Mouse (Mus musculus) neural tube, embryonic 11.5 days (tissue): ENCODE results near the gene Trmt13. TPM values are rescaled to one million over a fixed set of nuclear protein-coding genes. Genes with fewer than 3 reads are reported as not detected.
"Not testable (repeated sequence)": the region's sequence is repeated elsewhere in the genome, so short reads cannot be mapped to it uniquely, and the experiment has no call there.

Source experiments
- ATAC-seq: fragments of 200-750 bp; cut with Nextera tagmentation; 2 replicates; pipeline ENCODE4 v1.8.0; 2017; ENCODE audit warnings: moderate number of reproducible peaks, mild to moderate bottlenecking, moderate TSS enrichment, moderate library complexity; ENCODE audit not compliant: insufficient read depth, low FRiP score, low TSS enrichment
- DNase-seq: peaks from one replicate; pipeline ENCODE4 v3.0.0-alpha.2; 2015; ENCODE audit warnings: low spot score
- H3K27ac ChIP-seq: fragments of 300-500 bp; sonication (generic); 2 replicates; pipeline ENCODE4 v1.5.1; 2014; ENCODE audit warnings: low read depth, mild to moderate bottlenecking, low read length
- H3K27me3 ChIP-seq: fragments of 300-500 bp; sonication (generic); 2 replicates; pipeline ENCODE4 v1.6.1; 2014; ENCODE audit warnings: mild to moderate bottlenecking, low read length, mixed read lengths; ENCODE audit not compliant: control insufficient read depth, insufficient read depth
- H3K36me3 ChIP-seq: fragments of 300-500 bp; sonication (generic); 2 replicates; pipeline ENCODE4 v1.6.1; 2014; ENCODE audit warnings: mild to moderate bottlenecking, low read length, moderate library complexity, mixed read lengths; ENCODE audit not compliant: control insufficient read depth, insufficient read depth
- H3K4me1 ChIP-seq: fragments of 300-500 bp; sonication (generic); 2 replicates; pipeline ENCODE4 v1.6.1; 2014; ENCODE audit warnings: low read length, mixed read lengths; ENCODE audit not compliant: control insufficient read depth, insufficient read depth
- H3K4me2 ChIP-seq: fragments of 300-500 bp; sonication (generic); 2 replicates; pipeline ENCODE4 v1.6.1; 2014; ENCODE audit warnings: low read depth, mild to moderate bottlenecking, moderate library complexity
- H3K4me3 ChIP-seq: fragments of 300-500 bp; sonication (generic); 2 replicates; pipeline ENCODE4 v1.5.1; 2014; ENCODE audit warnings: low read depth, low read length
- H3K9ac ChIP-seq: fragments of 300-500 bp; sonication (generic); 2 replicates; pipeline ENCODE4 v1.6.1; 2014; ENCODE audit warnings: mild to moderate bottlenecking, low read length
- H3K9me3 ChIP-seq: fragments of 300-500 bp; sonication (generic); 2 replicates; pipeline ENCODE4 v1.6.1; 2016; ENCODE audit warnings: low read length; ENCODE audit not compliant: control insufficient read depth
- WGBS: fragments of 180-500 bp; shearing (Covaris S2); extraction: QIAGEN DNeasy Blood & Tissue Kit; methylation state at CpG from one replicate; pipeline ENCODE4 v1.1.7; 2014; 5-methylcytosine and 5-hydroxymethylcytosine counted together
- polyA plus RNA-seq: library from polyadenylated mRNA; unstranded; fragments of >200 nt; fragmentation: Nextera tagmentation; extraction: Ambion mirVana; gene quantifications from 2 replicates; pipeline ENCODE4 v1.2.1, GENCODE M21; 2014

The Trmt13 gene
- 18.8 and 23.4 TPM in 2 replicates for polyA plus RNA-seq

DNA sequence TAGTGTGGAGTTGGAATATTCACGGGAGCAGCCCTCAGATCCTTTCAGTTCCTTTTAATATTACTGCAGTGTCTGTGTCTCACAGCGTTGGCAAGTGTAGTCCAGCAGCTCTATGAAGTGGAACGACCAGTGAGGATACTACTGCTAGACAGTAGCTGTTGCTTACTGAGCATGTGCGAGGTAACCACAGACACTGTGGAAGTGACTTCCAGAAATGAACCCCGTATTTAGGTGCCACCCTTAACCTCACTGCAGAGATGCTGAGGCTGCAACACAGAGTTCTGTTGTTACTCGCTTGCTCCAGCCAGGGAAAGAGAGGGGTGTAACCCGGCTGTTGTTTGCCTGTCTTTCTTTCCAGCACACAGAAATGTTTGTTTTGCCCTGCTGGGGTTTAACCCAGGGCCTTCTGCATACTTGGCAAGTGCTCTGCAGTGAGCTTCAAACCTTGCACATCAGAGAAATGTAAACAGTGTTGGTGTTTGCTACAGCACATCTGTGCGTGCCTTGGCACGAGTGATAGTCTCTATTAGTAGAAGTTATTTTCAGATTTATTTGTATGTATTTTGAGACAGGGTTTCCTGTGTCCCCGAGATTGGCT, at the start of gene Trmt13:
Trmt13 (minus strand) TSS at position 293 of the 598 bp plus-strand sequence.
- 86% methylated on average over 10 of the region's 10 CpGs for WGBS
- Histone ChIP-seq H3K4me3 (no peak within 1 kb of the TSS), H3K9me3 (no peaks in the 10 kb centered on the region), H3K9ac (no peak within 1 kb of the TSS), H3K36me3 (peaks cover 4% of the 10 kb centered on the region), H3K27me3 (no peaks in the 10 kb centered on the region), H3K27ac (no peak within 1 kb of the TSS), H3K4me2 (no peak within 1 kb of the TSS), H3K4me1 (no peaks in the 10 kb centered on the region)
- ATAC-seq (no peak), DNase-seq (no peak)

DNA sequence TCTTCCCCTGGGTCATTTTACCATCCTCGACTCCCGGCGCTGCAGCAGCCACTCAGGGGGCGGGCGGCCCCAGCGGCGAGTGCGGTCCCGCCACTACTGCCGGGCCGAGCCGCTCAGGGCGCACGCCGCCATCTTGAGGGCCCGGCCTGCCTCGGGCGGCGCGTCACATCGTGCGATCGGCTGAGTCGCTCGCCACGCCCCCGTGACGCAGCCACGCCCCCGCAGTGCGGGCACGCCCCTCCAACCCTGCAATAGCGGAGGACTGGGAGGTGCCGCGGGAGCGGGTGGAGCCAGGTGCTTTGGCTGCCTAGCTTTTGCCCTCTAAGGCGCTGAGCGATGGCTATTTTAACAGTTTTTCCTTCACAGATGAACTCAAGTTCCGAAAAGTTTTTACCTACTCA, 48.1 kb upstream of the Trmt13 start, which contains the start of gene Mfsd14a:
Mfsd14a (minus strand) TSS at position 215 of the 401 bp plus-strand sequence.
- under 1% methylated on average over 39 of the region's 39 CpGs for WGBS

DNA sequence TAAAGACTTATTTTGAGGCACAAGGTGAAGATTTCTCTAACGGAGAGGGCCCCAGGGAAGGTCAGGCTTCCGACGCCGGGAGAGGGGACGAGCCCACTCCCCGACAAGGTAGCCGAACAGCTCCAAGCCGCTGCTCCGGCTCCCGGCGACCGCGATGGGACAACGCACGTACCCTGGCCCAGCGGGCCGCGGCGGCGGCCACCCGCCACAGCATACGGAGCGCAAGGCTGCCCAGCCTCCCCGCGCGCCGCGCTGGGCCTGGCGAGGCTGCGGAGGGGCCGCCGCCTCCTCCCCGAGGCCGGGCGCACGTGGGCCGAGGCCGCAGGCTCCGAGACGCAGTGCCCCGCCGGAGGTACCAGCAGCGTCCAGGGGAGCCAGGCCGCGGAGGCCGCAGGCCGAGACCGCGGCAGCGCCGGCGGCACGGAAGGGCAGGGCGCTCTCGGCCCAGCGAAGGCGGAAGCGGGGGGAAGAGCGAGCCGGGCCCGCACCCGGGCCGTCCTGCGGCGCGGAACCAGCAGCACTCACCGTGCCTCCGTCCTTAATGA, 47.6 kb upstream of the Trmt13 start:
- Histone ChIP-seq H3K4me1 (peaks cover 7% of the 10 kb centered on the region; the same call in 1 of the 2 replicates), H3K9me3 (no peaks in the 10 kb centered on the region), H3K27ac (peak overlapping the region; percentile 93), H3K4me2 (peak overlapping the region; percentile 72), H3K4me3 (peak overlapping the region; percentile 97), H3K36me3 (no peaks in the 10 kb centered on the region), H3K27me3 (no peaks in the 10 kb centered on the region), H3K9ac (peak overlapping the region; percentile 96)
- under 1% methylated on average over 67 of the region's 68 CpGs for WGBS
- ATAC-seq, result peak; percentile 82
- peak; percentile 76 for DNase-seq

More for the DNA sequence above, 48.1 kb upstream of the Trmt13 start, which contains the start of gene Mfsd14a:
- no peaks in the 10 kb centered on the region for H3K27me3 ChIP-seq
- peak within 1 kb of the TSS; percentile 96 for H3K9ac ChIP-seq
- H3K27ac ChIP-seq, result peak within 1 kb of the TSS; percentile 93
- H3K4me2 ChIP-seq, result peak within 1 kb of the TSS; percentile 72
- ATAC-seq (peak; percentile 99), DNase-seq (peak; percentile 98)
- H3K4me1 ChIP-seq, result peaks cover 7% of the 10 kb centered on the region; the same call in 1 of the 2 replicates
- H3K4me3 ChIP-seq, result peak within 1 kb of the TSS; percentile 97
- H3K9me3 ChIP-seq, result no peaks in the 10 kb centered on the region
- H3K36me3 ChIP-seq, result no peaks in the 10 kb centered on the region

DNA sequence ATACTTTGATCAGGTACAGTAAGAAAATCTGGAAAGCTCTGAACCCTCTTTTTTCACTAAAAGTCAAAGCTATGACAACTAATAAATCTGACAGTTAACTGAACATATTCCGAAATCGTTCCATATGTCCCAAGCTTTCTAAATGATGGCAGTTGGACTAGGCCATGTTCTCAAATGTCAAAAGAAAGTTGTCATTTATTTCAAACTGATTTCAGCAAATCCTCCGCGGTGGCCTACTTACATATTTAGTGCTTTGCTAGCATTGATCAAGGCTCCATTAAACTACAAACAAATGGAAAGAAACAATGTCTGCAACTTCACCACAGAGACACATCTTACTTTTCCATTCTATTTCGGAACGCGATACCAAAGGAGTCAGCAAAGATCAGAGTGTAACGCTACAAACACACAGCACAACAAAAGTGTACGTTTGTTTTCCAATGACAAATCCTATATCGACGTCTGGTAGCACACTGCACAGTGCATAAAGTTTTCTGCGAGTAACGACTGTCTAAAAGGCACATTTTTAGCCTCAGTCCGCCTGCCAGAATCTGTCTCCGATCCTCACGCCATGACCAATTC, 47.0 kb upstream of the Trmt13 start:
- whole genome bisulfite sequencing, result 8% methylated on average over 16 of the region's 16 CpGs

DNA sequence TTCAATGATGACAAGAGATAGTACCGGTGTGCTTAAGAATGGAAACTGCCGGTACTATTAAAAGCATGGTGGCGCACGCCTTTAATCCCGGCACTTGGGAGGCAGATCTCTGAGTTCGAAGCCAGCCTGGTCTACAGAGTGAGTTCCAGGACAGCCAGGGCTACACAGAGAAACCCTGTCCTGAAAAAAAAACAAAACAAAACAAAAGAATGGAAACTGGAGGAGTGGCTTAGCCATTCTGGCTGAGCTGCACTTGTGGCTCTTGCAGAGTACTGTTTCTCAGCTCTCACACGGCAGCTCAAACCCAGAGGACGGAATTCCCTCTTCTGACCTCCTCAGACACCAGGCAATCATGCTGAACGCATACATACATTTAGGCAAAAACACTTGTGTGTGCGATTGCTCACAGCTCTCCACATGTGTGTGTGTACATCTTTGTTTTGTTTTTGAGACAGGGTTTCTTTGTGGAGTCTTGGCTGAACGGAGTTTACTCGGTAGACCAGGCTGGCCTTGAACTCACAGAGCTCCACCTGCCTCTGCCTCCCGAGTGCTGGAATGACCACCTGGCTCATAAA, 45.6 kb upstream of the Trmt13 start:
- Histone ChIP-seq H3K9ac (no peak overlapping the region), H3K4me1 (peaks cover 7% of the 10 kb centered on the region; the same call in 1 of the 2 replicates), H3K4me2 (no peak overlapping the region), H3K27ac (no peak overlapping the region), H3K4me3 (no peak overlapping the region), H3K36me3 (no peaks in the 10 kb centered on the region), H3K9me3 (no peaks in the 10 kb centered on the region), H3K27me3 (no peaks in the 10 kb centered on the region)
- DNase-seq (no peak), ATAC-seq (no peak)
- WGBS, result 85% methylated on average over 13 of the region's 13 CpGs

More for the DNA sequence above, 47.0 kb upstream of the Trmt13 start:
- Histone ChIP-seq H3K9me3 (no peaks in the 10 kb centered on the region), H3K4me3 (peak overlapping the region; percentile 97), H3K9ac (peak overlapping the region; percentile 96), H3K27me3 (no peaks in the 10 kb centered on the region), H3K4me2 (peak overlapping the region; percentile 72), H3K4me1 (peaks cover 7% of the 10 kb centered on the region; the same call in 1 of the 2 replicates), H3K27ac (peak overlapping the region; percentile 93), H3K36me3 (no peaks in the 10 kb centered on the region)
- DNase-seq (no peak), ATAC-seq (no peak)

DNA sequence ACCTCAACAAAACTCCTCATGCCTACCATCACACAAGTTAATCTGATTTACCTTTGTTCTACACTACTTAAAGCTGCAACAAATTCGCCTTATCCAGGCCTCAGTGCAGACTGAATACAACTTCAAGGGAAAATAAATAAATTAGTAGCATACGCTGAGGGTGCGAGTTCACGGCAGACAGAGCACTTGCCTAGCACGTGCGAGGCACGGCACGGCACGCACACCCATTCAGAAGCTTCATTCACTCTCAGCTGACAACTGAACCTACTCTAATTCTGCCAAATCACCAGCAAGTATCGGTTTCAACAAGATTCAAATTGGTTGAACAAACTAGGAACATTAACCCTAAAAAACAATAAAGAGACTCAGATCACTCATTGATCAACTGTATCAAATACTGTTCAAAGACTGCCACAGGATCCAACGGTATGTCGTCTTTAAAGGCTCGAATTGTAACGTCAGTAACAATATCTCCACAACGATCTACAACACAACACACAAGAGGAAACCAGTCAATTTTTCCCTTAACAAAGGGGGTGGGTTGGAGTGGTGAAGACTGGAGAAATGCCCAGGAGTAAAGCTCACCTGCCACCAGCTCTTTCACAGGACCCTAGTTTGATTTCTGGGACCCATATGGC, 44.7 kb upstream of the Trmt13 start:
- Histone ChIP-seq H3K27me3 (no peaks in the 10 kb centered on the region), H3K4me1 (peaks cover 7% of the 10 kb centered on the region; the same call in 1 of the 2 replicates)
- ATAC-seq, result no peak

DNA sequence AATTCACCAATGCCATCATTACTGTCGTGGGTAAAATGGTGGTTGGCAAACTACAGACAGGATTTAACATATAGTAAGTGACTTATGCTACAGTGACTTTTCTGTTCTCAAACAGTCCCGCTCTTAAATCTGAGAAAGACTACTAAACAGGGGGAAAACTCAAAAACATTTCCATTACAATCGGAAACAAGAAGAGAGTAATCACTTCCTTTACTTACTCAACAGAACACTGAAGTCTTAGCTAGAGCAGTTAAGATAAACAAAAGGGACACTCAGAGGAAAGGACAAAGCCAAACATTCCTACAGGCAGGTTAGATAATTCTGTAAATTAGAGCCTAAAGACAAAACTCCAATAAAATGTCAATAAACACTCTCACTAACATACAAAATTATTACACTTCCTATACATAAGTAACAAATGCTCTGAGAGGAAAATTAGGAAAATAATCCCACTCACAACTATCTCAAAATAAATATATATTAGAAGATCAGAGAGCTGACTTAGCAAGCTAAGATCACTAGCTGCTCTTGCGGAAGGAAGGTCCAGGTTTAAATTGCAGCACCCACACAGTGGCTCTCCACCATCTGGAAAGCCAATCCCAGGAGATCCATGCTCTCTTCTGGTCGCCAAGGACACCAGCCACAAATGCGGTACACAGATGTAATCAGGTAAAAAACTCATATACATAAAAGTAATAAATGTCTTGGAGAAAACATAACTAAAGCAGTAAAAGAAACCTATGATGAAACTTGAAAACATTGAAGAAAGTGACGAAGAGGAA, 42.0 kb upstream of the Trmt13 start:
- Histone ChIP-seq H3K9me3 (no peaks in the 10 kb centered on the region), H3K27ac (no peak overlapping the region), H3K36me3 (no peaks in the 10 kb centered on the region), H3K4me3 (no peak overlapping the region), H3K9ac (no peak overlapping the region), H3K4me1 (peaks cover 7% of the 10 kb centered on the region; the same call in 1 of the 2 replicates), H3K27me3 (no peaks in the 10 kb centered on the region), H3K4me2 (no peak overlapping the region)
- WGBS, result 80% methylated on average over 7 of the region's 7 CpGs
- no peak for DNase-seq
- ATAC-seq, result no peak

More for the DNA sequence above, 44.7 kb upstream of the Trmt13 start:
- Histone ChIP-seq H3K36me3 (no peaks in the 10 kb centered on the region), H3K4me2 (no peak overlapping the region), H3K4me3 (no peak overlapping the region), H3K27ac (no peak overlapping the region), H3K9me3 (no peaks in the 10 kb centered on the region), H3K9ac (no peak overlapping the region)
- WGBS, result 85% methylated on average over 15 of the region's 15 CpGs
- DNase-seq, result no peak

GRCm38 (mm10) chr3:116654051-116654450, 39.7 kb upstream of the Trmt13 start:
- H3K27me3 ChIP-seq, H3K9ac ChIP-seq, H3K9me3 ChIP-seq, H3K4me3 ChIP-seq, ATAC-seq, H3K4me1 ChIP-seq, DNase-seq, H3K27ac ChIP-seq, H3K4me2 ChIP-seq, H3K36me3 ChIP-seq: not testable (repeated sequence)
- 94% methylated on average over 11 of the region's 11 CpGs for WGBS
